Mouse (Mus musculus) inflammation-experienced regulatory T-cells, adult 6 months (primary cell): ENCODE measurements around the gene Foxp1. TPM values are rescaled to one million over a fixed set of nuclear protein-coding genes. Genes with fewer than 3 reads are reported as not detected.

ENCODE experiments used
- ATAC-seq: one replicate; pipeline ENCODE4 v1.8.0; 2017
- polyA plus RNA-seq, 3 experiments: library from polyadenylated mRNA; unstranded; fragments of 100-300 nt; shearing (Covaris generic); gene quantifications; one replicate each; pipeline ENCODE4 v1.2.1; 2017

Gene Foxp1
- polyA plus RNA-seq, 3 experiments from 2014 or later, result 83.3 to 273 (median 271) TPM

DNA sequence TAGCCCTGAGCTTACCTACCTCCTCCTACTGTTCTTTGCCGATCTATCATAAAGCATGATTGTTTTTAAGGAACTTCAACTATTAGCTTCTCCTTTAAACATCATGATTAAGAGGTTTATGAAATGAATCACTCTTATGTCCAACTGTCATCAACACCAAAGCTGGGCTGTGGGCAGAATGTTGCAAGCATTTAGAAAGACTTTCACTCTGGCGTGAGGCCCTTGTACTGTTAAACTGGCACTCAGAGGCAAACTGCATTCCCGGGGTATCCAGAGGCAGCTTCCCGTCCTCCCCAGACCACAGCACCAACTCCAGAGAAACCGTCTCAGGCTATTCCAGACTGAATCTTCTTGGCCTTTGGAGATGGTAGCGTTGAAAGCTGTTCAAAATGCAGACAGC is 86.2 kb downstream of the Foxp1 start:
- ATAC-seq, result no peak

DNA sequence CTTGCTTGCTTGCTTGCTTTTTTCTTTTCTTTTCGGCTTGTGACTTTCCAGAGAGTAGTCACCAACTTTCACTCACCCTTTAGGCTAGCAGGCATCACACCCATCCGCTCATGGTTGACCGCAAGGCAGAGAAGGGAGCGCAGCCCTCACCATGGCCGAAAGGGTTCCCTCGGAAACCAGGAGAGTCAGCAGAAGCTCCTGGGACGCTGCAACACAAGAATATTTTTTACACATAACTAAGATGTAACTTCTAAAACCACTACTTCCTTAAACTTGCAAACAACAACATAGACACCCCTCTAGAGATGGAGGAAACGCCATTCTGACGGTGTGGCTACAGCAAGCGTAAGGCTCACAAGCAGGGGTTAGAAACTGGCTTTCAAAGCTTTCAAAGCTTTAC is 87.4 kb downstream of the Foxp1 start:
- peak; percentile 55 for ATAC-seq

DNA sequence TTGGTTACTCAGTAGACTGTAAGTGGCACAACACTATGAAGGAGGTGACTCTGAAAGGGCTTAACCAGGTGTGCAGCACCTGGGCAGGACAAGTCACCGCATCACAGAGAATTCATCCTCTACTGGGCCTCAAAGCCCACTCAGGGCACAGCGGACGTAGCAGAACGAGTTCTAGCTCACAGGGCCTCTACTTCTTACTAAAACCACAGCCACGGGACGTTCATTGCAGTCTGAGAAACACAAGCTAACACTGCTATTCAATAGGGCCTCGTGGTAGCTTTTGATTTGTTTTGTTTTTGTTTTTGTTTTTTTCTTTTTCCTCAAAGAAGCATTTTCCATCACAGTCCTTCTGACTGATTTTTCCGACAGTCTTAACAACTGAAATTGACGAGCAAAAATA is 89.5 kb downstream of the Foxp1 start:
- ATAC-seq, result peak; percentile 45

DNA sequence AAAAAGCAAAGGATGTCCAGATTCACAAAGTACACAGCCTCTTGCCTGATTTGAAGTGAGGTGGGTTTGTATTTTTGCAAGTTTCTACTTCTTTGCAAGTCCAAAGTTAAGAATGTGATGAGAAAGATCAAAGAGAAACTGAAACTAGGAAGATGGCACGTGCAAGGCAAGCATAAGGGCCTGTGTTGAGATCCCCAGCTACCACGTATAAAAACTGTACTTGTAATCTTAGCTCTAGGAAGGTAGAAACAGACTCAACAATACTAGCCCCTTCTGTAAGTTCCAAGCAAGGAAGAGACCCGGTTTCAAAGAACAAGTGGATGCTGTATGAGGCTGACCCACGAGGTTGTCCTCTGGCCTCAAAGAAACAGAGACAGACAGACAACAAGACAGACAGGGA is 90.6 kb downstream of the Foxp1 start:
- ATAC-seq, result peak; percentile 33

DNA sequence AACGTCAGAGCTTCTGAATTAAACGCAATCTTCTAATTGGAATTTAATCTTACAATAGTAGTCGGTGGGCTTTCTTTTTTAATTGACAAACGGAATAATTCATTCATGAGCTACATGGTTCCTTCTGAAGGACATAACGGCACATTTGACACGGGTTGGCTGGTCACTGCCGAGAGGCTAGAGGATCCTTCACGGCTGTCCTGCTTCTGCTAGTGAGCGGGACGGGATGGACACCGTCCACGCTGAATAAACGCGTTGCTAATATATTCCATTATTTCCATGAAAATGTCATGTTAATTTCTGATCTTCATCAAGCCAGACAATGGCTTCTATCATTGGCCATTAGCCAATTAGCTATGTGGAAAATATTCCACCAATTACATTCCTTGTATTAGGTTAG is 92.0 kb downstream of the Foxp1 start:
- ATAC-seq, result no peak

DNA sequence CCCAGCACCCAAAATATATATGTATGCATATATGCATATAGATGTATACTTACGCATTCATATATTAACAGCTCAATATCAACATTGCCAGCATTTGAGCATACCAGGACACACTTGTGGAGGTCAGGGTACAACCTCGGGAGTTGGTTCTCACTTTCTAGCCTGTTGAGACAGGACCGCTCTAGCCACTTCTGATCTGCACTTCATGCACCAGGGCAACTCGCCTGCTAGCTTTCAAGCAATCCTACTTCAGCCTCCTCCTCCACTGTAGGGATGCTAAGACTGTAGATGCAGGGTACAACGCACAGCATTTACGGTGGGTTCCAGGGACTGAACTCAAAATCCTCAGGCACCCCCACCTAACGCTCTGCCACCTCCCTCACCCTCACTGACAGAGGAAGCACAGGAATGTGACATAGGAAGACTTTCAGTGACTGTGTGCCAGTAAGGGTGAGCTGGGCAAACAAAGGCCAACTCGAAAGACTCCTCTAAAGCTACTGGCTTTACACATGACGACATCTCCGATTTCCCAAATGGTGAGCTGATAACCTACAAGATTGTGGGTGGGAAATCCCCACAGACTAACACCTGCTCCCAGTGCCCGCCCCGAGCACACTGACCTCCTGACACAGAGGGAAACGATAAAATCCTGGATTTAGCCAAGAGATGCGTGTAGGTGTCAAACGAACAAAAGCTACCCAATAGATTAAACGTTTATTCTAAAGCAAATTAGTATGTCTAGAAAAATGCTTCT is 93.0 kb downstream of the Foxp1 start:
- ATAC-seq, result no peak

DNA sequence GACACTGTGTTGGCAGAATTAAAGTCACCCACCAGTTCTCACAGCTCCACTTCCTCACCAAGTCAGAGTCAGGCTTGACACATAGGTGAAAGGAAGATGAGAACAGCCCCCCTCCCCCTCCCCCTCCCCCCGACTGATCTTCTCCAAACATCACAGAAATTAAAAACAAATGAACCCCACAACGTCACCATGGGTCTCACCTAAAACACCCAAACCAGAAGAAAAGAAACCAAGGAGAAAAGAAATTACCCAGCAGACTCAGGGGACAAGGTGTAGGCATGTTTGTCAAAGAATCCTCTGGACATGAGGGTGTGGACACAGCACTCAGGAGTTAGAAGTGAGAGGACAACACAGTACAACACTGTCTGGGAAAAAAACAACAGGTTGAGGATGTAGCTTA is 93.6 kb downstream of the Foxp1 start:
- no peak for ATAC-seq

DNA sequence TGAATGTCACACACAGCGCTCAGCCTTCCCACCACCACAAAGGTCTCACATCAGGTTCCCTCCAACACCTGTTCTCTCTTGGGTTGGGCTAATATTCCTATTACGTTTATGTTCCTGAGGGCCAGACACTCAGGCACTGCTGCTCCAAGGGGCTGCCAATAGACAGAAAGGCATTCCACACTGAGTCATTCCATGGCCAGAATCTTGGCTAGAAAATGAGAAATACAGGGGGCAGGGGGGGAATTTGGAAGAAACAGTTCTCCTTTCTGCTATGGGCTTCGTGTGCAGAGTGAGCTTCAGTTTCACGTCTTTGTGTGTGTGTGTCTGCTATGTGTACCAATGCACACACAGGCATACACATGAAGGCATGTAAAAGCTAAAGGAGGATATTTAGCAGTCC is 95.2 kb downstream of the Foxp1 start:
- no peak for ATAC-seq

DNA sequence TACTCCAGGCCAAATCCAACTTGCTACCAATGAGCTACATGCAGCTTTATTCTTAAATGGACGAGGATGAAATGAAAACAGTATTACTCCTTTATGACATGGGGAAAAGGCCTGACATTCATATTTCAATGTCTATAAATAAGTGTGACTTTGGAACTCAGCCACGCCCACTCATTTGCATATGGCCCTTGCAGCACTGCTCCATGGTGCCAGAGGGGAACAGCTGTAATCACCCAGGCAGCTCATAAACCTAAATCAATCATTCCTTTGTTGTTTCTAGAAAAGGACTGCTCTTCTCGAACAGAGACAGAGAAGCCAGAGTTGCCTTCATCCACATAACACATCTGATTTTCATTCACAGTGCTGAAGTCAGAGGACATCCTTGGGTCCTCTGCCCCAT is 97.5 kb downstream of the Foxp1 start:
- no peak for ATAC-seq

DNA sequence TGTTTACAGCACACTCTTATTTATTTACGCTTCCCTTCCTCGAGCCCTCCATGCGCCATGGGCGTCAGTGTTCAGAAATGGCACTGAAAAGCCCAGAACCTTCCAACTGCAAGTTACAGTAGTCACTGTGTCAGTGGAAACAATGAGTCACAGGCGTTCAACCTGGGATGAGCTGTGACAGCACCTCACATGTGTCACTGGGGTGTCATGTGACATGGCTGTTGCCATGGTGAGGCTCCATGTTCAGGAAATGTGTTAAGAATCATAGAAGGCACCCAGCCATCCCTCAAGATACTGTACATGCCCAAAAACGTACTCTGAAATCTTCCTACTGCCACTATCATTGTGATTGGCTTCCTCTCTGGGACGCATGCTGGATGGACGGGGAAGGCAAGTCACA is 101.9 kb downstream of the Foxp1 start:
- peak; percentile 93 for ATAC-seq

DNA sequence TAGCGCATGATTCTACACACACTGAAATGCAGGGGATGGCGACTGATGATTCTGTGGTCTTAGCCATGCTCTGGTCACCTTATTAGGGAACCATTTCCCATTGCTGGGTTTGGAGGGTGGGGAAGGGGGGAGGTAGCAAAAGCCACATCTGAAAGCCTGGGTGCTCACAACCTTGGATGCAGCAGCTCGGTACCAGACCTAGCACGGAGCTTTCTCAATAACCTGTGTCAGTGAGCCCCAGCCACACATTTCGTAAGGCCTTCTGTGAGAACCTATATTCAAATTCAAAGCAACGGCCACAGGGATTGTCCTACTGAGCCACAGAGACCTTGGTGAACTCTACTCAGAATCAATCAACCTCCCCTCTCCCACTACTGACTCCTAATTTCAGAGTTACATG is 109.9 kb downstream of the Foxp1 start:
- no peak for ATAC-seq

DNA sequence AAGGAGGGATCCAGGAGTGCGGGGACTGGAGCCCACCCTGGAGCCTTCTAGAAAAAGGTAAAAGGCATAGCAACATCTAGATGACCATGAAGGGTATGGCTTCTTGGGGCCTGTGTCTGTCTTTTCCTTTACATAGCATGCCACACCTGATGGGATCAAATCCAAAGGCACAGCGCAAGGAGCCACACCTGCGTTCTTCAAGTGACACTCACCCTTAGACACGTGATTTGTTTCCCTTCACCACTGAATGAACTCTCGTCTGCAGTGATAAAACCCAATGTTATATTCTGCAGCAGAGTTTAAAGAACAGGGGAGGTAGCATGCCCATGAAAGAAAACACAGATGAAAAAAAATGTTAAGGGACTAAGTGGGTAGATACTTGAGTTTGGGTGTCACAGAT is 112.9 kb downstream of the Foxp1 start:
- ATAC-seq, result no peak

DNA sequence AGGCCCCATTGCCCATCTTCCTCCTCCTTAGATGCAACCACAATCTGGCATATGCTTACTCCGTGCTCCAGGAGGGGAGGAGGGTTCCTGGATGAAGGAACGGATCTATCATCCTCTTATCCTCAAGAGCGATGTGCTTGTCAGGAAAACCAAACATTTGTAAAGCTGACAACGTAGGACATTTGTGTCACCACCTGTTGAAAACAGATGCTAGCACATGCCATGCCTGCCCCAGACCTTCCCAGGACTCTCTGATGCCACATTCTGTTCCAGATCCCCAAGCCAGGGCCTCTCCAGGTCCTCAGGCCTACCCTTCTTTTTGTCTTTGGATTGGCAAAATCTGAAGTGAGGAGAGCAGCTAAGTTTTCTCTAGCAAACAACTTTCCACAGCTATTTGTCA is 113.6 kb downstream of the Foxp1 start:
- no peak for ATAC-seq

DNA sequence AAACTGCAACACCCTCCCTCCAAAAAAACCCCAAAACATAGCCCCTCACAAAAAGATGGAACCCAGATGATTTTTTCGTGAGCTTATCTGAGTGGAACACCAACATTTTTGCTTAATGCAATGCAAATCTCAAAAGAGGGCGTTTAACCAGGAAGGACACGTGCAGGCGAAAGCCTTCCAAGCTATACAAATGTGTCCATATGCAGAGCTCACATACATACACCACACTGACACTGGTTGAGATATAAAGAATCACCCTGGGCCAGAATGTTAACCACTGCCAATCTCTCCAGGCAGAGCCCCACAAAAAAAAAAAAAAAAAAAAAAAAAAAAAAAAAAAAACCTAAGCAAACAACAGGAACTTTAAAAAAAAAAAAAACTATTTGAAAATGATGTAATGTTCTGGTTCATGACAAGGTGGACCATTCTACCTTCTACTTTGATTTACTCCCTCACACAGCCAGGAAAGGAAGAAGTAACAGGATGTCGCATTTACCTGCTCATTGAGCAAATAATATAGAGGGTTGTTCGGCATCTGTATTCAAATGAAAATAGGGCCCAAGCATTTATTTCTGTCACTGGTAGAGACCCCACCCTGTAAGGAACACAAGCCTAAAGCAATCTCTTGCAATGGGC is 118.6 kb downstream of the Foxp1 start:
- ATAC-seq, result peak; percentile 39

DNA sequence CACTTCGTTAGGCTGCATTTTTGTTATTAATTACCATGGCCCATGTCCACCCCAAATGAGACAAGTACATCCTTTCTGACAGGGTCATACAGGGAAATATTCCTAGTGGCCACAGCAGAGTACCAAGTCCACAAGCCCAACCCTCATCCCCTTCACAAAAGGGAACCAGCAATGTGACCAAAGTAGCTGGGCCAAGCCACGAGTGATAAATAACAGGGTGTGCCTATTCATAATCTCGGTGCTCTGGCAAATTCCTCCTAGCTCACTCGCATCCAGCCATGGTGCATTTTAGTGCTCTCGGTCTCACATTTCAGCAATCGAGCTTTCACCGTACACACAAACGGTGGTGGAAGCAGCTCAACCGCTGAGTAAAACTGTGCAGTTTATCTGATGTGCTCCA is 119.6 kb downstream of the Foxp1 start:
- no peak for ATAC-seq

DNA sequence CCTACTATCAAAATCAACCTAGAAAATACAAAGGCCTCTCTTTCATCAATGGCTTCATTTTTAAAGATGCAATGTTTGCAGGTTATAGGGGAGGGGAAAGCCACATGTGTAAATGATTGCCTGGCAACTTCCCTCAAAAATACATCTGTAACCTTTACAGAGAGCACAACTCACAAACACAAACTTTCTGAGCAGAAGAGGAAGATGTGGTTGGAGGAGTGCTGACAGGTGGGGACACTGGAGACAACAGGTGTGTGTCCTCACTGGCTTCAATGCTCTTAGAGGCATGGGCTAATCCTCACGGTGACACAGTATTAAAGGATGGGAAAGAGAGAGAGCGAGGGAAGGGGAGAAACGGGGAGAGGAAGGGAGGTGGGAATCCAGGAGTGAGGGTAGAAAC is 120.2 kb downstream of the Foxp1 start:
- no peak for ATAC-seq

DNA sequence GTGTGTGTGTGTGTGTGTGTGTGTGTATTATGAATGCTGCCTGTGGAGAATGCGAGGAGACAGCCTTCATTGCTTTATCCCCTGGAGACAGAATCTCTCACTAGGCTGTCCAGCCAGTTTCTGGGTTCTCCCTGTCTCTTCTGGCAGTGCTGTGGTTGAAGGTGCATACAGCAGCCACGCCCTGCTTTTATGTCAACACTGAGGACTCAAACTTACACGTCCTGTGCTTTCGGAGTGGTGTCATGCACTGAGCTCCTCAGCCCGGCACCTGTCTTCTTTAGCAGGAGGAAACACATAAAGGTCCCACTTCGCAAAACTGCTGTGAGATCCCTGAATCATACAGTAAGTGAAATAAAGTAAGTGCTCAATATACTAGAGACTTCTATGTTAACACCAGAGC is 120.7 kb downstream of the Foxp1 start:
- peak; percentile 49 for ATAC-seq

DNA sequence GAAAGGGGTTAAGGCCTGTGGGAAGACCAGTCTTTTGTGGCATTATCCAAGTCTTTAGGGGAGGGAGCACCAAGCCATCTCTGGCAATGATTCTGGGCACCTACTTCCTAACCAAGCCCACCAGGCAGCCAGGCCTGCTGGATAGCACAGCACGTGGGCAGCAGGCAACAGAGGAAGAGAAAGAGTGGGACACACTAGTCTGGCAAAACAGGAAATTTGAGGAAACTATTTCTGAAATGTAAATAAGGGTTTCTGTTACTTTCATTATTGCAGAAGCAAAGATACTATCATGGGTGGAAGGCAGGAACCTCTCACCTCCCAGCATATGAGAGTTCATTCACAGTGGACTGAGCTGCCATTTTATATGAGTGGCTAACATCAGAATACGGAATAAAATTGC is 121.3 kb downstream of the Foxp1 start:
- ATAC-seq, result peak; percentile 49

DNA sequence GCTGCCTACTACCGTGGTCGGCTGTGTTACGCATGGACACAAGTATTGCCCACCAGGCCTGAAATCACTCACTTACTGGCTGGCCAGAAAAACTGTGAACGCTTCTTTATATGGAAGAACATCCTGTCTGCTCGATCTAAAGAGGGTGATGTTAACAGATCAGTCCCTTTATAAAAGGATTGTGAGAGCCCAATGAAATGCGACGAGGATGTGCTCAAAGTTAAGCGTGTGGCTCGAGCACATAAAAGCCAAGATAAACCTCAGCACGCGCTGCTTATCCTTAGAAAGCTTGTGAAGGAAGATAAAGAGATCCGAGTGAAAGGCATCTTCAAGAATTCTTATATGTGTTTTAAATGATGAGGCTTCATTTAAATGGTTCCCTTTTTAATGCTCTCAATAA is 126.8 kb downstream of the Foxp1 start:
- no peak for ATAC-seq

DNA sequence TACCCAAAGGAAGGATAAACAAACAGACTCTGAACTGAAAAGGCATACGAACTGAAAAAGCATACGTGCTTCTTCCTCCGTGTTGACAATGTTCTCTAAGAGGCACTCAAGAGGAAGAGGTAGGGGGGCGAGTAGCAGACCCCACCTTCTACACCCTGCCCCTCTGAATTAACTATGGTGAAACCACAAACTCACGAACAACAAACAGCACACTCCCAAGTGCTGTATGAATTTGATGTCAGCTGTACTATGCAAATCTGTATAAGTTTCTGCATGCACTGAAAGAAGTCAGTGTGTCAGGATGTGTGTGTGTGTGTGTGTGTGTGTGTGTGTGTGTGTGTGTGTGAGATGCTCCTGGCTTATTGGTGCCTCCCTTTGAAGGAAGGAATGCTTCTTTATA is 127.7 kb downstream of the Foxp1 start:
- ATAC-seq, result peak; percentile 66

DNA sequence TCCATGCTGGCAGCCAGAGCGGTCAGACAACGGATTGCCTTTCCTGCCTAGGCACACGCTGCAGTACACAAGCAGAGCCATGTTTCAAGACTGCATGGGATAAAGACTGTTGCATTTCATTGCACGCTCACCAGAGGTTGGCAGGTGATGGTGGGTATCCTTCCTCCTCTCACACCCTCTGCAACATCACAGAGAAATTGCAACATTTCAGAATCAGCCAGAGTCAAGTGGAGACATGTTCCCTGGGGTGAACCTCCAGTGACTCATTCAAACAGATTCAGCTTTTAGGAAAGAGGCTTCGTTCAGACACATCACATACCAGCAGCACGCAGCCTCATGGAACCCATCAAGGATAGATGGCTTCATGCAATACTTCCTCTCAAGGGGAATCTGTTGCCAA is 130.0 kb downstream of the Foxp1 start:
- no peak for ATAC-seq

DNA sequence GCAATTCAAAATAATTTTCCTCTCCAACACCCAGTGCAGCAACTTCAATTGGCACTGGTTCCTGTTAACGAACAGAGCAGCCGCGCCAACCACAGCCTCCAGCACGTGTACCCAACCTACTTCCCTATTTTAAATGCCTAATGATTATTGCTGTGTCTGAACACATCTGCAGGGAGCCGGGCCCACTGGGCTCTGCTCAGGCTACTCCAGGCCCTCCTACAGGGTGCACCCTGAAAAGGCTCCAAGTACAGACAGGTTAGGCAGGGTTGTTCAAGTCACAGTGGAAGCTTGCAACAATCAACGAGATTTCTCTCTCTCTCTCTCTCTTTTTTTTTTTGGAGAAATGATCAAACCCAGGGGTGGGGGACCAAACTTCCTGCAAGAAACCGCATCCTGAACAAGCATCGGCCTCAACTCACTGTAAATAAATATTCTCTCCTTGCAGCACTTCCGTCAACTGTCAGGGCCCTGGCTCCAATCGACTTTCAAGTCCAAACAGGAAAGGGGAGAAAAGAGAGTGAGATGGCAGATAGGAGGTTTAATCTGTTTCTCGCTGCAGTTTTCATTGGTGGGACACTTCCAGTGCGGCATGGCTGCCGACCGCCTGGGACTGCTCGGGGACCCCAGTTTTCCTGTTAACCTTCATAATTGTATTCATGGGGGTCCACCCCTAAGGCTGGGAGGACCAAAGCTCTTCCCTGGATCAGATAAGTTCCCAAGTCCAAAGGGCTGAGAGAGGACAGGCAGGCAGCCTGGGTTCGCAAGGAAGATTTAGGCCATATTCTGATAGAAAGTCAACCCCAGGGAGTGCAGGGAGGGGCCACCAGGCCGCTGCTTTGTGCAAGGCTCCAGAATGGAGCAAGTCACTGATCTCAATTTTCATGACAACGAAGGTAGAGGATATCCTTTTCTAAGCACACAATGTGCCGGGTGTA is 133.5 kb downstream of the Foxp1 start:
- peak; percentile 75 for ATAC-seq

DNA sequence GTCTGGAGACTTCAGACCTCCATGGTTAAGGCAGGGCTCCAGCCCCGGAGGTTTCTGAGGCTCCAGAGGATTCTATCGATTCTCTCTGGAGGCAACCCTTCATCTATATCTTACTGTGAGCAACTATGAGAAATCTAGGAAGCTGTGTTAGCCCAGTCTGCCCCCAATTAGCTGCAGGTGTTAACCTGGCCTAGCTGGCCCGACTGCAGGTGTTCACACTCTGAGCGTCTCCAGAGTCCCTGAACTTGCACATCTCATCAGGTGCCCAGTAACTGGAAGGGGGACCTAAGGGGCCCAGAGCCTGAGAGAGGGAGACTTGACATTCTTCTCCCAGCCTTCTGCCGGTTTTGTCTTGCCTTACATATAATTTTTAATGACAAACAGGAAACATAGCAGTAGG is 134.5 kb downstream of the Foxp1 start:
- ATAC-seq, result peak; percentile 21
